Mouse (Mus musculus) macrophage (primary cell): ENCODE measurements around the gene Ovca2. TPM values are rescaled to one million over a fixed set of nuclear protein-coding genes. Genes with fewer than 3 reads are reported as not detected.

Experiments
- H3K27ac ChIP-seq: fragments of 350-480 bp; formaldehyde crosslinking; 2 replicates; pipeline ENCODE4 v1.9.0; 2021
- H3K36me3 ChIP-seq: fragments of 350-480 bp; formaldehyde crosslinking; 2 replicates; pipeline ENCODE4 v1.9.0; 2021; ENCODE audit errors: inconsistent target
- H3K4me3 ChIP-seq: fragments of 350-480 bp; formaldehyde crosslinking; 2 replicates; pipeline ENCODE4 v1.9.0; 2021; ENCODE audit errors: inconsistent target
- H3K79me2 ChIP-seq: fragments of 350-480 bp; formaldehyde crosslinking; 2 replicates; pipeline ENCODE4 v1.9.0; 2021; ENCODE audit errors: inconsistent target
- WGBS: methylation state at CpG from one replicate; pipeline ENCODE4 v1.1.7; 2026; ENCODE audit warnings: inconsistent platforms; ENCODE audit not compliant: missing documents; 5-methylcytosine and 5-hydroxymethylcytosine counted together
- polyA plus RNA-seq: library from polyadenylated mRNA; stranded (reverse); fragments of 250-400 nt; gene quantifications from 3 replicates; pipeline ENCODE4 v1.2.4, GENCODE M21; 2018; ENCODE audit warnings: inconsistent platforms

Gene Ovca2
- polyA plus RNA-seq, 1 experiment from 2014 or later: 11.7 TPM

GRCm38 (mm10) chr11:75141913-75142312 lies 36.7 kb downstream of the Ovca2 start:
- H3K79me2 ChIP-seq: no peaks in the 10 kb centered on the region
- H3K27ac ChIP-seq: no peak overlapping the region
- H3K36me3 ChIP-seq: peaks cover 16% of the 10 kb centered on the region; the same call in 1 of the 2 replicates
- 86% methylated on average over 1 of the region's 1 CpGs for WGBS
- no peak overlapping the region for H3K4me3 ChIP-seq

- Histone ChIP-seq H3K79me2 (no peaks in the 10 kb centered on the region), H3K36me3 (peaks cover 16% of the 10 kb centered on the region; the same call in 1 of the 2 replicates), H3K27ac (no peak overlapping the region), H3K4me3 (no peak overlapping the region)
- WGBS: 30% methylated on average over 3 of the region's 3 CpGs
These were observed 37.6 kb downstream of the Ovca2 start for GRCm38 (mm10) chr11:75141038-75141437.

- Histone ChIP-seq H3K27ac (no peak overlapping the region), H3K36me3 (peaks cover 16% of the 10 kb centered on the region; the same call in 1 of the 2 replicates), H3K79me2 (no peaks in the 10 kb centered on the region), H3K4me3 (no peak overlapping the region)
- 100% methylated on average over 5 of the region's 5 CpGs for WGBS
These were observed 38.2 kb downstream of the Ovca2 start for GRCm38 (mm10) chr11:75140431-75140830.

- H3K36me3 ChIP-seq: peaks cover 16% of the 10 kb centered on the region; the same call in 1 of the 2 replicates
These were observed 39.3 kb downstream of the Ovca2 start for GRCm38 (mm10) chr11:75139122-75139963.

GRCm38 (mm10) chr11:75136666-75137398 lies 41.8 kb downstream of the Ovca2 start:
- no peaks in the 10 kb centered on the region for H3K36me3 ChIP-seq
- H3K4me3 ChIP-seq: no peak overlapping the region
- H3K27ac ChIP-seq: peak overlapping the region; percentile 12
- H3K79me2 ChIP-seq: no peaks in the 10 kb centered on the region
- WGBS: 11% methylated on average over 5 of the region's 5 CpGs

More at GRCm38 (mm10) chr11:75139122-75139963, 39.3 kb downstream of the Ovca2 start:
- H3K4me3 ChIP-seq: no peak overlapping the region
- H3K27ac ChIP-seq: no peak overlapping the region
- no peaks in the 10 kb centered on the region for H3K79me2 ChIP-seq
- 82% methylated on average over 11 of the region's 11 CpGs for WGBS

GRCm38 (mm10) chr11:75135358-75135757 lies 43.3 kb downstream of the Ovca2 start:
- Histone ChIP-seq H3K27ac (no peak overlapping the region), H3K79me2 (no peaks in the 10 kb centered on the region), H3K4me3 (no peak overlapping the region), H3K36me3 (no peaks in the 10 kb centered on the region)
- WGBS: 91% methylated on average over 4 of the region's 4 CpGs

GRCm38 (mm10) chr11:75134485-75135068 lies 44.1 kb downstream of the Ovca2 start:
- no peaks in the 10 kb centered on the region for H3K79me2 ChIP-seq
- no peaks in the 10 kb centered on the region for H3K36me3 ChIP-seq
- 96% methylated on average over 5 of the region's 5 CpGs for WGBS
- no peak overlapping the region for H3K4me3 ChIP-seq
- H3K27ac ChIP-seq: no peak overlapping the region

- H3K27ac ChIP-seq: no peak overlapping the region
- no peaks in the 10 kb centered on the region for H3K79me2 ChIP-seq
- no peak overlapping the region for H3K4me3 ChIP-seq
- 74% methylated on average over 2 of the region's 2 CpGs for WGBS
- H3K36me3 ChIP-seq: no peaks in the 10 kb centered on the region
These were observed 44.7 kb downstream of the Ovca2 start for GRCm38 (mm10) chr11:75133951-75134350.

GRCm38 (mm10) chr11:75133391-75133790 lies 45.2 kb downstream of the Ovca2 start:
- no peaks in the 10 kb centered on the region for H3K79me2 ChIP-seq
- no peaks in the 10 kb centered on the region for H3K36me3 ChIP-seq
- H3K4me3 ChIP-seq: no peak overlapping the region
- WGBS: 97% methylated on average over 5 of the region's 5 CpGs
- no peak overlapping the region for H3K27ac ChIP-seq

- Histone ChIP-seq H3K36me3 (no peaks in the 10 kb centered on the region), H3K4me3 (no peak overlapping the region), H3K79me2 (no peaks in the 10 kb centered on the region), H3K27ac (no peak overlapping the region)
- 82% methylated on average over 5 of the region's 5 CpGs for WGBS
These were observed 46.4 kb downstream of the Ovca2 start for GRCm38 (mm10) chr11:75132278-75132677.

GRCm38 (mm10) chr11:75131300-75131699 lies 47.3 kb downstream of the Ovca2 start:
- Histone ChIP-seq H3K36me3 (no peaks in the 10 kb centered on the region), H3K79me2 (no peaks in the 10 kb centered on the region), H3K4me3 (no peak overlapping the region), H3K27ac (no peak overlapping the region)
- 70% methylated on average over 4 of the region's 4 CpGs for WGBS

- no peak overlapping the region for H3K27ac ChIP-seq
- no peaks in the 10 kb centered on the region for H3K79me2 ChIP-seq
- H3K4me3 ChIP-seq: no peak overlapping the region
- H3K36me3 ChIP-seq: no peaks in the 10 kb centered on the region
- 95% methylated on average over 6 of the region's 6 CpGs for WGBS
These were observed 49.2 kb downstream of the Ovca2 start for GRCm38 (mm10) chr11:75129481-75129880.

- Histone ChIP-seq H3K79me2 (no peaks in the 10 kb centered on the region), H3K4me3 (no peak overlapping the region), H3K27ac (no peak overlapping the region), H3K36me3 (no peaks in the 10 kb centered on the region)
- WGBS: 90% methylated on average over 3 of the region's 3 CpGs
These were observed 52.3 kb downstream of the Ovca2 start for GRCm38 (mm10) chr11:75126384-75126783.
